Mouse (Mus musculus) midbrain, embryonic 12.5 days (tissue): Measurements from ENCODE around the gene Ankrd23. TPM values are rescaled to one million over a fixed set of nuclear protein-coding genes. Genes with fewer than 3 reads are reported as not detected.

Experiments
- ATAC-seq: fragments of 200-750 bp; cut with Nextera tagmentation; 2 replicates; pipeline ENCODE4 v1.8.0; 2017; ENCODE audit warnings: low read depth, moderate TSS enrichment, moderate library complexity; ENCODE audit not compliant: low FRiP score
- H3K27ac ChIP-seq: fragments of 300-500 bp; sonication (generic); replicated peaks from 2 replicates; pipeline ENCODE4 v1.5.1; 2016; ENCODE audit warnings: mild to moderate bottlenecking
- H3K27me3 ChIP-seq: fragments of 300-500 bp; sonication (generic); 2 replicates; pipeline ENCODE4 v1.6.1; 2016; ENCODE audit warnings: mild to moderate bottlenecking
- H3K36me3 ChIP-seq: fragments of 300-500 bp; sonication (generic); 2 replicates; pipeline ENCODE4 v1.6.1; 2016
- H3K4me1 ChIP-seq: fragments of 300-500 bp; sonication (generic); 2 replicates; pipeline ENCODE4 v1.6.1; 2016
- H3K4me2 ChIP-seq: fragments of 300-500 bp; sonication (generic); replicated peaks from 2 replicates; pipeline ENCODE4 v1.6.1; 2016; ENCODE audit warnings: mild to moderate bottlenecking, moderate library complexity
- H3K4me3 ChIP-seq: fragments of 300-500 bp; sonication (generic); 2 replicates; pipeline ENCODE4 v1.5.1; 2016; ENCODE audit warnings: mild to moderate bottlenecking
- H3K9ac ChIP-seq: fragments of 300-500 bp; sonication (generic); replicated peaks from 2 replicates; pipeline ENCODE4 v1.6.1; 2016; ENCODE audit warnings: mild to moderate bottlenecking, moderate library complexity
- H3K9me3 ChIP-seq: fragments of 300-500 bp; sonication (generic); 2 replicates; pipeline ENCODE4 v1.6.1; 2016; ENCODE audit warnings: mild to moderate bottlenecking
- WGBS: fragments of 180-500 bp; shearing (Covaris S2); methylation state at CpG from one replicate; pipeline ENCODE4 v1.1.7; 2016; 5-methylcytosine and 5-hydroxymethylcytosine counted together
- polyA plus RNA-seq: library from polyadenylated mRNA; unstranded; fragments of >200 nt; fragmentation: Nextera tagmentation; extraction: Ambion mirVana; gene quantifications from 2 replicates; pipeline ENCODE4 v1.2.1, GENCODE M21; 2016

The Ankrd23 gene
- polyA plus RNA-seq, 1 experiment from 2014 or later: 19.8 TPM

GRCm38 (mm10) chr1:36511289-36512021 is 25.2 kb downstream of the Ankrd23 start, which contains the start of gene Cnnm3:
Cnnm3 (plus strand) TSS chr1:36511867.
- Histone ChIP-seq H3K27ac (peak within 1 kb of the TSS; percentile 99), H3K27me3 (no peaks in the 10 kb centered on the region), H3K9ac (peak within 1 kb of the TSS; percentile 92), H3K4me2 (peak within 1 kb of the TSS; percentile 92), H3K36me3 (peaks cover 15% of the 10 kb centered on the region), H3K9me3 (peaks cover 3% of the 10 kb centered on the region; the same call in 1 of the 2 replicates), H3K4me1 (peaks cover 33% of the 10 kb centered on the region), H3K4me3 (peak within 1 kb of the TSS; percentile 96)
- peak; percentile 98 for ATAC-seq
- 2% methylated on average over 50 of the region's 51 CpGs for WGBS

- ATAC-seq: no peak
- 90% methylated on average over 5 of the region's 5 CpGs for WGBS
- Histone ChIP-seq H3K27ac (no peak overlapping the region), H3K9me3 (peaks cover 3% of the 10 kb centered on the region; the same call in 1 of the 2 replicates), H3K9ac (no peak overlapping the region), H3K36me3 (peaks cover 13% of the 10 kb centered on the region; the same call in 1 of the 2 replicates), H3K4me1 (peaks cover 6% of the 10 kb centered on the region), H3K4me3 (no peak overlapping the region), H3K27me3 (no peaks in the 10 kb centered on the region), H3K4me2 (no peak overlapping the region)
These were observed 28.4 kb downstream of the Ankrd23 start for GRCm38 (mm10) chr1:36508238-36508637.

- Histone ChIP-seq H3K4me3 (no peak overlapping the region), H3K36me3 (peaks cover 17% of the 10 kb centered on the region; the same call in 1 of the 2 replicates), H3K9me3 (no peaks in the 10 kb centered on the region), H3K4me1 (no peaks in the 10 kb centered on the region), H3K27ac (no peak overlapping the region), H3K9ac (no peak overlapping the region), H3K4me2 (no peak overlapping the region), H3K27me3 (no peaks in the 10 kb centered on the region)
- WGBS: 1% methylated on average over 3 of the region's 3 CpGs
- no peak for ATAC-seq
These were observed 35.4 kb downstream of the Ankrd23 start for GRCm38 (mm10) chr1:36501261-36501660.

GRCm38 (mm10) chr1:36497312-36497711 is 39.4 kb downstream of the Ankrd23 start:
- ATAC-seq: no peak

GRCm38 (mm10) chr1:36496719-36497118 is 40.0 kb downstream of the Ankrd23 start:
- Histone ChIP-seq H3K36me3 (peaks cover 13% of the 10 kb centered on the region; the same call in 1 of the 2 replicates), H3K9ac (no peak overlapping the region), H3K9me3 (no peaks in the 10 kb centered on the region), H3K4me3 (no peak overlapping the region), H3K4me1 (no peaks in the 10 kb centered on the region), H3K27me3 (no peaks in the 10 kb centered on the region), H3K27ac (no peak overlapping the region), H3K4me2 (no peak overlapping the region)
- no peak for ATAC-seq
- WGBS: 67% methylated on average over 2 of the region's 2 CpGs

More at GRCm38 (mm10) chr1:36497312-36497711, 39.4 kb downstream of the Ankrd23 start:
- H3K4me3 ChIP-seq: no peak overlapping the region
- H3K27ac ChIP-seq: no peak overlapping the region
- WGBS: 86% methylated on average over 2 of the region's 2 CpGs
- no peaks in the 10 kb centered on the region for H3K4me1 ChIP-seq
- no peak overlapping the region for H3K9ac ChIP-seq
- no peak overlapping the region for H3K4me2 ChIP-seq
- peaks cover 13% of the 10 kb centered on the region; the same call in 1 of the 2 replicates for H3K36me3 ChIP-seq
- no peaks in the 10 kb centered on the region for H3K9me3 ChIP-seq
- no peaks in the 10 kb centered on the region for H3K27me3 ChIP-seq

- Histone ChIP-seq H3K4me1 (no peaks in the 10 kb centered on the region), H3K27ac (no peak overlapping the region), H3K27me3 (no peaks in the 10 kb centered on the region), H3K9ac (no peak overlapping the region), H3K4me2 (no peak overlapping the region), H3K9me3 (no peaks in the 10 kb centered on the region), H3K4me3 (no peak overlapping the region), H3K36me3 (no peaks in the 10 kb centered on the region; the same call in 1 of the 2 replicates)
- no peak for ATAC-seq
- 79% methylated on average over 6 of the region's 6 CpGs for WGBS
These were observed 43.4 kb downstream of the Ankrd23 start for GRCm38 (mm10) chr1:36493299-36493698.

- no peak overlapping the region for H3K4me2 ChIP-seq
- H3K9me3 ChIP-seq: no peaks in the 10 kb centered on the region
- H3K27me3 ChIP-seq: no peaks in the 10 kb centered on the region
- H3K36me3 ChIP-seq: no peaks in the 10 kb centered on the region
- WGBS: 50% methylated on average over 9 of the region's 9 CpGs
- no peak overlapping the region for H3K27ac ChIP-seq
- no peak overlapping the region for H3K9ac ChIP-seq
- no peaks in the 10 kb centered on the region for H3K4me1 ChIP-seq
- no peak overlapping the region for H3K4me3 ChIP-seq
- ATAC-seq: 0 out of 2 replicates have a peak, but pooled peaks have one; percentile 44
These were observed 44.1 kb downstream of the Ankrd23 start for GRCm38 (mm10) chr1:36492416-36493139.

- no peaks in the 10 kb centered on the region for H3K27me3 ChIP-seq
- H3K4me1 ChIP-seq: no peaks in the 10 kb centered on the region
- no peak overlapping the region for H3K9ac ChIP-seq
- no peak for ATAC-seq
- no peak overlapping the region for H3K4me2 ChIP-seq
- 72% methylated on average over 6 of the region's 6 CpGs for WGBS
- no peak overlapping the region for H3K27ac ChIP-seq
- H3K4me3 ChIP-seq: no peak overlapping the region
- no peaks in the 10 kb centered on the region for H3K9me3 ChIP-seq
- no peaks in the 10 kb centered on the region for H3K36me3 ChIP-seq
These were observed 47.0 kb downstream of the Ankrd23 start for GRCm38 (mm10) chr1:36489661-36490060.

- Histone ChIP-seq H3K36me3 (no peaks in the 10 kb centered on the region), H3K4me3 (no peak overlapping the region), H3K9me3 (no peaks in the 10 kb centered on the region), H3K4me2 (no peak overlapping the region), H3K27me3 (no peaks in the 10 kb centered on the region), H3K4me1 (no peaks in the 10 kb centered on the region), H3K27ac (no peak overlapping the region), H3K9ac (no peak overlapping the region)
- 53% methylated on average over 9 of the region's 9 CpGs for WGBS
- ATAC-seq: no peak
These were observed 49.6 kb downstream of the Ankrd23 start for GRCm38 (mm10) chr1:36487111-36487510.

- H3K36me3 ChIP-seq: no peaks in the 10 kb centered on the region
- H3K4me2 ChIP-seq: no peak overlapping the region
- H3K4me1 ChIP-seq: no peaks in the 10 kb centered on the region
- H3K27me3 ChIP-seq: no peaks in the 10 kb centered on the region
- H3K27ac ChIP-seq: no peak overlapping the region
- 90% methylated on average over 7 of the region's 7 CpGs for WGBS
- no peak overlapping the region for H3K4me3 ChIP-seq
- no peak overlapping the region for H3K9ac ChIP-seq
- no peaks in the 10 kb centered on the region for H3K9me3 ChIP-seq
- no peak for ATAC-seq
These were observed 51.6 kb downstream of the Ankrd23 start for GRCm38 (mm10) chr1:36485080-36485479.

- no peak for ATAC-seq
- H3K4me1 ChIP-seq: no peaks in the 10 kb centered on the region
- no peaks in the 10 kb centered on the region for H3K36me3 ChIP-seq
- no peaks in the 10 kb centered on the region for H3K9me3 ChIP-seq
- H3K27ac ChIP-seq: no peak overlapping the region
- no peak overlapping the region for H3K4me2 ChIP-seq
- H3K4me3 ChIP-seq: no peak overlapping the region
- 78% methylated on average over 4 of the region's 4 CpGs for WGBS
- no peak overlapping the region for H3K9ac ChIP-seq
- H3K27me3 ChIP-seq: no peaks in the 10 kb centered on the region
These were observed 52.9 kb downstream of the Ankrd23 start for GRCm38 (mm10) chr1:36483825-36484224.
